In the genomic region with DNA sequence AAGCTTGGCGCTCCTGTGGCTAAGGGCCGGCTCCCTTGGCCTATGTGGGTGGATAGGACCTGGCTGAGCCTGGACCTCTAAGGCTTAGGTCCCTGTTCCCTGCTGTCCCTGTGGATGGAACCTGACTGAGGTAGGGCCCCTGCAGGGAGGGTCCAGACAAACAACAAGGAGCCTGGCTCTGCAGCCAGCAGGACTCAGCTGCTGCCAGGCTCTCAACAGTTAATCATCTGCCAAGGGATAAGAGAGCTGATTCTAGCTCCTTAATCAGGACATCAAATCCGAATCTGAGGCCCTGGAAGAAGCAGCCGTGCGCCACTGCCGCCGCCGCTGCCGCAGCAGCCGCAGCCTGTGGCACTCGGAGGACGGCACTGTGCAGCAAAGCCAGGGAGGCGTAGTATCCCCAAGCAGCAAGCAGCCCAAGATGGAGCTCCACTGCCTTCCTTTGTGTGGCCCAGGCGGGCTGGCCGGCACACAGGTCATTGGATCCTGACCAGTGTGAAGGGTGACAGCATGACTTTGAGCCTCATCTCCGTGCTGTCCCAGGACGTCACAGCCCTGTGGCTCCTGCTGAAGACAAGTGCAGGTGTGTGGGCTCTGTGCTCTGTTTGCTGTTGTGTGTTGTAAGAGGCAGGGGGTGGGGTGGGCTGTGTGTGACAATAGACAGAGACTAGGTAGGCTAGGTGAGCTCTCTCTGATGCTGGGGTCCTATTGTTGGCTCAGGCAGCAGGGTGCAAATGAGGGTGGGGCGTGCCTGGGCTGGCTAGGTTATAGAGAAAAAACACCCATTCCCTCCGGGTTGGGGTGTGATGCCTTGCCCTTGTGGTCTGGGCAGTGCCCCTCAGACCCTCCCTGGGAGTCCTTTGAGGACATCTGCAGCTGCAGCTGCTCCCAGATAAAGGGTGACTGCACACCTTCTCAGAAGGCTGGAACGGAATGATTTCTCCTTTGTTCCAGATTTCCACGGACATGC, we compare ENCODE assay signal across 8 mouse cellular contexts.
DNase-seq lines count a peak whose midpoint lies in the region; ATAC-seq lines count a peak whose summit lies in the region.

No protein-coding gene starts in this region.

- peak overlapping the region; percentile 30 for H3K4me3 ChIP-seq in intestine, embryonic 15.5 days (replicated peaks)

- no peaks in the 10 kb centered on the region for H3K36me3 ChIP-seq in intestine, embryonic 15.5 days

- no peaks in the 10 kb centered on the region for H3K9me3 ChIP-seq in intestine, embryonic 15.5 days

- WGBS in intestine, embryonic 15.5 days = 14% methylated on average over 21 of the region's 21 CpGs

- ATAC-seq in intestine, embryonic 15.5 days = peak; percentile 70

- H3K4me1 ChIP-seq in intestine, embryonic 15.5 days (replicated peaks) = peaks cover 29% of the 10 kb centered on the region

- DNase-seq in cerebellum, adult 18-20 months = peak; percentile 61 to 62
- DNase-seq in cerebellum, adult 8-10 months = no peak
- peak; percentile 65 to 76 for DNase-seq in right cerebral cortex, postnatal 10 days (ENCODE audit: low spot score in 2 of 2)
- DNase-seq in right cerebral cortex, adult 2 months (ENCODE audit: low spot score in 2 of 2) = no peak
- peak; percentile 54 for DNase-seq in neural tube, embryonic 10.5 days (ENCODE audit: extremely low spot score, low spot score)
- no peak for DNase-seq in adrenal gland, adult 18-20 months (ENCODE audit: low spot score in 2 of 2)
- no peak for DNase-seq in thymus, postnatal 10 days (ENCODE audit: low spot score in 2 of 2)

- peak overlapping the region; percentile 44 for H3K27ac ChIP-seq in intestine, embryonic 15.5 days

- H3K4me2 ChIP-seq in intestine, embryonic 15.5 days (replicated peaks) = peak overlapping the region; percentile 61

- H3K27me3 ChIP-seq in intestine, embryonic 15.5 days (replicated peaks) = no peaks in the 10 kb centered on the region

- peak overlapping the region; percentile 47 for H3K9ac ChIP-seq in intestine, embryonic 15.5 days

Comparison
In these comparisons a context has a peak if more than half of its experiments do, and no peak if none do; other contexts are left out.
1. DNase-seq: peak in cerebellum, adult 18-20 months (2 of 2), right cerebral cortex, postnatal 10 days (2 of 2) and neural tube, embryonic 10.5 days (single experiment); none in cerebellum, adult 8-10 months (single experiment), right cerebral cortex, adult 2 months (0 of 2), adrenal gland, adult 18-20 months (0 of 2) and thymus, postnatal 10 days (0 of 2).